Mouse (Mus musculus) gastrocnemius, postnatal 10 days (tissue): Measurements from ENCODE around the gene Snrpf. TPM values are rescaled to one million over a fixed set of nuclear protein-coding genes. Genes with fewer than 3 reads are reported as not detected.

ENCODE experiments used
- total RNA-seq, 2 experiments: library from RNA; stranded (reverse); gene quantifications; 2 replicates each; pipeline ENCODE4 v1.2.3; 2021

Snrpf gene
- total RNA-seq, 2 experiments from 2014 or later, result 14.3 to 14.9 TPM

Other genes starting within 250 kb of the Snrpf start
- gene Lta4h, start 136.3 kb downstream of the Snrpf start, total RNA-seq, result 10 to 100 TPM; 38.5 to 46.5 TPM
- gene Hal, start 100.9 kb downstream of the Snrpf start, total RNA-seq, result under 1 TPM; 0.09 to 0.56 TPM
- under 1 TPM in 1 of 2 experiments, not detected in 1; 0.18 TPM for gene Amdhd1, start 49.7 kb downstream of the Snrpf start, total RNA-seq
- under 1 TPM; 0.07 to 0.09 TPM for gene Ccdc38, start 49.1 kb downstream of the Snrpf start, total RNA-seq
- gene Ntn4, start 51.0 kb upstream of the Snrpf start, total RNA-seq, result 10 to 100 TPM; 10.3 to 12.3 TPM
- gene Usp44, start 241.8 kb upstream of the Snrpf start, total RNA-seq, result under 1 TPM; 0.47 to 0.61 TPM